ENCODE assay signal across 9 mouse cellular contexts in genomic region chr5:24624822-24625120, GRCm38 (mm10). TPM values are rescaled to one million over a fixed set of nuclear protein-coding genes. Genes with fewer than 3 reads are reported as not detected.
A peak's percentile ranks its signal among the peaks of the same experiment; 100 is the strongest.
DNase-seq lines count a peak whose midpoint lies in the region; ATAC-seq lines count a peak whose summit lies in the region.
"Had no signal": no experiment of that assay in that cellular context is flagged by ENCODE, and none has a peak within 500 bp of the region (broad histone marks: within the 10 kb centered on the region; RNA-seq: fewer than 3 reads in every experiment).

No protein-coding gene starts in this region.

- H3K36me3 ChIP-seq in neural tube, embryonic 11.5 days (ENCODE audit: control insufficient read depth, insufficient read depth, low read length): no peaks in the 10 kb centered on the region
- H3K36me3 ChIP-seq in limb, embryonic 13.5 days: no peaks in the 10 kb centered on the region

- peaks cover 3% of the 10 kb centered on the region; the same call in 1 of the 2 replicates for H3K4me1 ChIP-seq in neural tube, embryonic 11.5 days (ENCODE audit: control insufficient read depth, insufficient read depth, low read length)
- H3K4me1 ChIP-seq in limb, embryonic 13.5 days: peaks cover 33% of the 10 kb centered on the region

- H3K27me3 ChIP-seq in neural tube, embryonic 11.5 days (ENCODE audit: control insufficient read depth, insufficient read depth, low read length): peaks cover 6% of the 10 kb centered on the region; the same call in 1 of the 2 replicates
- H3K27me3 ChIP-seq in limb, embryonic 13.5 days: peaks cover 39% of the 10 kb centered on the region

- peak; percentile 43 for DNase-seq in cerebellum, adult 9-11 months
- no peak for DNase-seq in cerebellum, adult 18-20 months
- DNase-seq in neural tube, embryonic 11.5 days (ENCODE audit: low spot score): no peak
- no peak for DNase-seq in neural tube, embryonic 10.5 days (ENCODE audit: extremely low spot score, low spot score)
- DNase-seq in right cerebral cortex, adult 2 months (ENCODE audit: low spot score in 2 of 2): no peak
- no peak for DNase-seq in adrenal gland, postnatal 10 days
- DNase-seq in spleen, adult 12 weeks (ENCODE audit: low spot score): no peak
- DNase-seq: thymus, postnatal 25 days had no signal

- no peak overlapping the region for H3K27ac ChIP-seq in neural tube, embryonic 11.5 days (ENCODE audit: low read depth, low read length)
- no peak overlapping the region for H3K27ac ChIP-seq in limb, embryonic 13.5 days

- WGBS in neural tube, embryonic 11.5 days: 35% methylated on average over 4 of the region's 4 CpGs
- 21% methylated on average over 4 of the region's 4 CpGs for WGBS in limb, embryonic 13.5 days

- no peak overlapping the region for H3K4me3 ChIP-seq in neural tube, embryonic 11.5 days (ENCODE audit: low read depth, low read length)
- peak overlapping the region; percentile 56; the same call in 1 of the 2 replicates for H3K4me3 ChIP-seq in limb, embryonic 13.5 days

- no peaks in the 10 kb centered on the region for H3K9me3 ChIP-seq in neural tube, embryonic 11.5 days (ENCODE audit: control insufficient read depth, low read length)
- H3K9me3 ChIP-seq in limb, embryonic 13.5 days: no peaks in the 10 kb centered on the region

- H3K4me2 ChIP-seq in neural tube, embryonic 11.5 days (ENCODE audit: low read depth): peak overlapping the region; percentile 73
- peak overlapping the region; percentile 91 for H3K4me2 ChIP-seq in limb, embryonic 13.5 days (replicated peaks)

- ATAC-seq in neural tube, embryonic 11.5 days (ENCODE audit: insufficient read depth, low FRiP score, low TSS enrichment): no peak
- no peak for ATAC-seq in limb, embryonic 13.5 days (ENCODE audit: low FRiP score, low read depth)

- H3K9ac ChIP-seq in neural tube, embryonic 11.5 days (ENCODE audit: low read length): no peak overlapping the region
- 0 out of 2 replicates have a peak overlapping the region, but pooled peaks have one; percentile 81 for H3K9ac ChIP-seq in limb, embryonic 13.5 days

RNA-seq across cellular contexts. Expression of gene Smarcd3, which starts 0.6 kb away (rescaled TPM):
- 43.7 and 49.3 TPM in 2 replicates for polyA plus RNA-seq in neural tube, embryonic 11.5 days (2014; fragmentation: Nextera tagmentation; extraction: Ambion mirVana)
- polyA plus RNA-seq in limb, embryonic 13.5 days (2015; fragmentation: Nextera tagmentation; extraction: Ambion mirVana): 51.2 and 51.3 TPM in 2 replicates
- 10 to 100 TPM; 16.4 to 26.0 TPM for total RNA-seq in adrenal gland, postnatal 10 days (2021)

RNA-seq across cellular contexts. Expression of gene Chpf2, which starts 38.2 kb away (rescaled TPM):
- polyA plus RNA-seq in neural tube, embryonic 11.5 days (2014; fragmentation: Nextera tagmentation; extraction: Ambion mirVana): 10.3 and 13.0 TPM in 2 replicates
- 31.6 and 33.3 TPM in 2 replicates for polyA plus RNA-seq in limb, embryonic 13.5 days (2015; fragmentation: Nextera tagmentation; extraction: Ambion mirVana)
- 10 to 100 TPM; 35.4 to 46.3 TPM for total RNA-seq in adrenal gland, postnatal 10 days (2021)

RNA-seq across cellular contexts. Expression of gene Abcf2, which starts 47.5 kb away (rescaled TPM):
- 136 and 147 TPM in 2 replicates for polyA plus RNA-seq in neural tube, embryonic 11.5 days (2014; fragmentation: Nextera tagmentation; extraction: Ambion mirVana)
- polyA plus RNA-seq in limb, embryonic 13.5 days (2015; fragmentation: Nextera tagmentation; extraction: Ambion mirVana): 120 and 128 TPM in 2 replicates
- 10 to 100 TPM; 51.0 to 53.3 TPM for total RNA-seq in adrenal gland, postnatal 10 days (2021)
